Mouse (Mus musculus): ENCODE results near the gene Grb2. TPM values are rescaled to one million over a fixed set of nuclear protein-coding genes. Genes with fewer than 3 reads are reported as not detected.

The Grb2 gene
- polyA plus RNA-seq (2015; fragmentation: Nextera tagmentation; extraction: Ambion mirVana): 83.5 and 85.7 TPM in 2 replicates

- peak; percentile 96; the same call in 1 of the 2 replicates for ATAC-seq (ENCODE audit: insufficient read depth, low FRiP score, low read depth)
- WGBS: under 1% methylated on average over 60 of the region's 91 CpGs
- Histone ChIP-seq H3K4me1 (peaks cover 25% of the 10 kb centered on the region), H3K27ac (peak within 1 kb of the TSS; percentile 94), H3K9ac (peak within 1 kb of the TSS; percentile 100), H3K4me3 (replicated peaks) (peak within 1 kb of the TSS; percentile 99), H3K4me2 (peak within 1 kb of the TSS; percentile 77), H3K9me3 (no peaks in the 10 kb centered on the region), H3K36me3 (no peaks in the 10 kb centered on the region), H3K27me3 (replicated peaks) (no peaks in the 10 kb centered on the region)
Measured at GRCm38 (mm10) chr11:115708209-115708876, at the start of gene Grb2. Gene Grb2 (minus strand): TSS chr11:115708597.

DNA sequence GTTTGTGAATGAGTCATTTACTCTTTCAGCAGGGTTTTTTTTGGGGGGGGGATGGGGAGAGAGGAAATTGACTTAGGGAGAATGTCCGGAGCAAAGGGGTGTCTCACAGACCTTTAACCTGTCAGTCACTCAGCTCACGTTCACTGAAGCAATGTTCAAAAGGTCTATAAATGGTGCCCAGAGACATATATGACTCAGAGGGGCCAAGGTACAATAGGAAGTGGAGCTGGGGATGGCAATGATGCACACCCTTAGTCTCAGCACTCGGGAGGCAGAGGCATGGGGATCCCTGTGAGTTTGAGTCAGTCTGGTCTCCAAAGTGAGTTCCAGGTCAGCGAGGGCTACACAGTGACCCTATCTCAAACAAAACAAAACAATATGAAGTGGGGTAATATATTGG, 45.1 kb upstream of the Grb2 start:
- Histone ChIP-seq H3K36me3 (no peaks in the 10 kb centered on the region), H3K4me3 (replicated peaks) (no peak overlapping the region), H3K27ac (no peak overlapping the region), H3K4me2 (no peak overlapping the region), H3K4me1 (no peaks in the 10 kb centered on the region), H3K27me3 (replicated peaks) (no peaks in the 10 kb centered on the region), H3K9ac (no peak overlapping the region), H3K9me3 (no peaks in the 10 kb centered on the region)
- WGBS: 66% methylated on average over 4 of the region's 4 CpGs
- no peak for ATAC-seq (ENCODE audit: insufficient read depth, low FRiP score, low read depth)

DNA sequence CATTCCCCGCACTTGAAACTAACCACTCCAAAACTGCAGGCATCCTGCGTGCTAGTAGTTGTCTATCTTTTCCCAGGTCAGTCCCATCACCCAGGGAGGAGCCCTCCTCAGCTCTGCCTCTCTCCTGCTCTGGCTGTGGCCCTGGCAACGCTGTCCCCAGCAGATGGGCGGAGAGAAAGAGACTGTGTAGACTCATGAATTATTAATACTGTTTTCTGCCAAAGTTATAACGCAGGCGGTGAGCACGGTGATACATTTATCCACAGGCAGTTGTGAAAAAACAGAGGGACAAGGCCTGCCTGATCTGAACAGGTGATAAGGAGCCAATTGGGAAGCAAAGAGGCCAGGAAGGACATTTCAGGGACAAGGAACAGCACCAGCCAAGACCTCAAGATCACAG, 44.3 kb upstream of the Grb2 start:
- Histone ChIP-seq H3K9me3 (no peaks in the 10 kb centered on the region), H3K4me2 (no peak overlapping the region), H3K4me1 (no peaks in the 10 kb centered on the region), H3K9ac (no peak overlapping the region), H3K4me3 (replicated peaks) (no peak overlapping the region), H3K36me3 (no peaks in the 10 kb centered on the region), H3K27ac (no peak overlapping the region), H3K27me3 (replicated peaks) (no peaks in the 10 kb centered on the region)
- ATAC-seq (ENCODE audit: insufficient read depth, low FRiP score, low read depth): no peak
- WGBS: 78% methylated on average over 7 of the region's 7 CpGs

- Histone ChIP-seq H3K36me3 (no peaks in the 10 kb centered on the region), H3K4me1 (no peaks in the 10 kb centered on the region), H3K27ac (no peak overlapping the region), H3K9ac (no peak overlapping the region), H3K27me3 (replicated peaks) (no peaks in the 10 kb centered on the region), H3K4me3 (replicated peaks) (no peak overlapping the region), H3K4me2 (no peak overlapping the region), H3K9me3 (no peaks in the 10 kb centered on the region)
- 60% methylated on average over 2 of the region's 2 CpGs for WGBS
- no peak for ATAC-seq (ENCODE audit: insufficient read depth, low FRiP score, low read depth)
Measured at GRCm38 (mm10) chr11:115751725-115752124, 43.3 kb upstream of the Grb2 start.

GRCm38 (mm10) chr11:115749834-115750233, 41.4 kb upstream of the Grb2 start:
- ATAC-seq (ENCODE audit: insufficient read depth, low FRiP score, low read depth): no peak
- 83% methylated on average over 5 of the region's 5 CpGs for WGBS
- Histone ChIP-seq H3K9me3 (no peaks in the 10 kb centered on the region), H3K27me3 (replicated peaks) (no peaks in the 10 kb centered on the region), H3K4me3 (replicated peaks) (no peak overlapping the region), H3K4me1 (no peaks in the 10 kb centered on the region), H3K27ac (no peak overlapping the region), H3K36me3 (no peaks in the 10 kb centered on the region), H3K4me2 (no peak overlapping the region), H3K9ac (no peak overlapping the region)

DNA sequence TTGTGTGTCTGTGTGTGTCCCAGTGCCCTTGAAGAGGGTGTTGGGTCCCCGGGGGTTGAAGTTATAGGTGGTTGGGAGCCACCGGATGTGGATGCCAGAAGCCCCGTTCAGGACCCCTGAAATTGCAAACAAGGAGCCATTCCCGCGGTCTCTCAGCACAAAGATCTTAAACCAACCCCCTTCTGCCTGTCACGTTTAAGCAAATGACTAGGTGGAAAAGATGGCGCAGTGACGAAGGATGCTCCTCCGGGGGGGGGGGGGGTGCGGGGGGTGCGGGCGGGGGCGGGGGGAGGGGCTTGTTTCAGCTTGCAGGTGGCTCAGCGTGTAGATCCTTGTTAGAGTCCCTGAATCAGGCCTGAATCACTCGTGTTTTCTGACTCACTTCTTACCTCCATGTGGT, 39.0 kb upstream of the Grb2 start:
- Histone ChIP-seq H3K4me2 (peak overlapping the region; percentile 39), H3K36me3 (no peaks in the 10 kb centered on the region), H3K9me3 (no peaks in the 10 kb centered on the region), H3K4me1 (no peaks in the 10 kb centered on the region), H3K27ac (no peak overlapping the region), H3K9ac (no peak overlapping the region), H3K4me3 (replicated peaks) (no peak overlapping the region), H3K27me3 (replicated peaks) (no peaks in the 10 kb centered on the region)
- ATAC-seq (ENCODE audit: insufficient read depth, low FRiP score, low read depth): no peak
- 2% methylated on average over 15 of the region's 15 CpGs for WGBS

- no peak overlapping the region for H3K9ac ChIP-seq
- 20% methylated on average over 8 of the region's 8 CpGs for WGBS
- no peaks in the 10 kb centered on the region for H3K27me3 ChIP-seq (replicated peaks)
- no peaks in the 10 kb centered on the region for H3K4me1 ChIP-seq
- H3K27ac ChIP-seq: no peak overlapping the region
- H3K4me2 ChIP-seq: peak overlapping the region; percentile 39; the same call in 1 of the 2 replicates
- no peak for ATAC-seq (ENCODE audit: insufficient read depth, low FRiP score, low read depth)
- H3K36me3 ChIP-seq: no peaks in the 10 kb centered on the region
- no peak overlapping the region for H3K4me3 ChIP-seq (replicated peaks)
- no peaks in the 10 kb centered on the region for H3K9me3 ChIP-seq
Measured at GRCm38 (mm10) chr11:115746762-115747161, 38.4 kb upstream of the Grb2 start.

DNA sequence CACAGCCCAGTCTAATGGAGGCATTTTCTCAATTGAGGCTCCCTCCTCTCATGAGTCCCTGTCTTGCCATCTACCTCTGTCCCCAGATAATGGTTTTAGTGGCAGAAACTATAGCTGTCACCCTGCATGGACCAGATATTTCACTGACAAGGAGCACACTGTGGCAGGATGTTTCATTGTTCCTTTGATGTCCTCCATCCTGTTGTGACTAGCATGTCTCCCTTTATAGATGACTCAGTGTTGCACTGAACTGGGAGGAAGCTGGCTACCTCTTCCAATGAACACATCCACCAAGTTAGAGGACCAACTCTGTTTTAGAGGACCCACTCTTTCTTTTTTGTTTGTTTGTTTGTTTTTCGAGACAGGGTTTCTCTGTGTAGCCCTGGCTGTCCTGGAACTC, 37.7 kb upstream of the Grb2 start:
- 61% methylated on average over 1 of the region's 1 CpGs for WGBS
- Histone ChIP-seq H3K4me2 (no peak overlapping the region), H3K27me3 (replicated peaks) (no peaks in the 10 kb centered on the region), H3K4me3 (replicated peaks) (no peak overlapping the region), H3K36me3 (no peaks in the 10 kb centered on the region), H3K9me3 (no peaks in the 10 kb centered on the region), H3K27ac (no peak overlapping the region), H3K4me1 (no peaks in the 10 kb centered on the region), H3K9ac (no peak overlapping the region)
- no peak for ATAC-seq (ENCODE audit: insufficient read depth, low FRiP score, low read depth)

DNA sequence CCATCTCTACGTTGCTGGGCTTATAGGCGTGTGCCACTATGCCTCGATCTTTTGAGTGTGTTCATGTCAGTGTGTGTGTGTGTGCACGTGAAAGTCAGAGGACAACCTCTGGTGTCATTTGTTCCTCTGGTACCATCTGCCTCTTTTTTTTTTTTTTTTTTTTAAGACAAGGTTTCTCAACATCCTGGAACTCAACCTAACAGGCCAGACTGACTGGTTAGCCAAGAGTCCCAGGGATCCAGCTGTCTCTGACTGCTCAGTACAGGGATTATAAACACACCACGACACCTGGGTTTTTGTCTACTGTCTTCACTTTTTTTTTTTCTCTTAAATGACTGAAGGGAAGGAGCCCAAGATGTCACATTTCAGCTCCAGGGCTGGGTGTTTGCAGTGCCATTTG, 36.0 kb upstream of the Grb2 start:
- H3K9me3 ChIP-seq: no peaks in the 10 kb centered on the region
- H3K9ac ChIP-seq: no peak overlapping the region
- 75% methylated on average over 5 of the region's 5 CpGs for WGBS
- no peak overlapping the region for H3K4me3 ChIP-seq (replicated peaks)
- H3K27ac ChIP-seq: no peak overlapping the region
- H3K36me3 ChIP-seq: no peaks in the 10 kb centered on the region
- ATAC-seq (ENCODE audit: insufficient read depth, low FRiP score, low read depth): no peak
- no peaks in the 10 kb centered on the region for H3K27me3 ChIP-seq (replicated peaks)
- no peak overlapping the region for H3K4me2 ChIP-seq
- no peaks in the 10 kb centered on the region for H3K4me1 ChIP-seq

DNA sequence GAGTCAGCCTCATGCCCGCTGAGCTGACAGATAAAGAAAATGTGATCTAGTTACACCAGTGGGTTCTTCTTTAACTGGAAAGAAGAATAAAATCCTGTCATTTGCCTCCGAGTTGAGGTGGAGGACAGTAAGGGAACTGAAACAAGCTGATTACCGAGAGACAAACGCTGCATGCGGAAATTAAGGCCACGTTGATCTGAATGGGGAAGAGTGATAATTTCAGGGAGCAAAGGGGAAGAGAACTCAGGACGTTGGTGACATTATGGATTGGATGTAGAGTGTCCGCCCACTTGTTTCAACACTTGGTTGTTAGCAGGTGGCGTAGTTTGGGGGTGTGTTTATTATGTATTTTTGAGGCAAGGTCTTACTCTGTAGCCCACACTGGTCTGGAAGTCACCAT, 34.5 kb upstream of the Grb2 start:
- Histone ChIP-seq H3K9ac (no peak overlapping the region), H3K36me3 (no peaks in the 10 kb centered on the region), H3K27ac (no peak overlapping the region), H3K9me3 (no peaks in the 10 kb centered on the region), H3K4me3 (replicated peaks) (no peak overlapping the region), H3K27me3 (replicated peaks) (no peaks in the 10 kb centered on the region), H3K4me2 (no peak overlapping the region), H3K4me1 (no peaks in the 10 kb centered on the region)
- WGBS: 76% methylated on average over 9 of the region's 9 CpGs
- ATAC-seq (ENCODE audit: insufficient read depth, low FRiP score, low read depth): no peak

DNA sequence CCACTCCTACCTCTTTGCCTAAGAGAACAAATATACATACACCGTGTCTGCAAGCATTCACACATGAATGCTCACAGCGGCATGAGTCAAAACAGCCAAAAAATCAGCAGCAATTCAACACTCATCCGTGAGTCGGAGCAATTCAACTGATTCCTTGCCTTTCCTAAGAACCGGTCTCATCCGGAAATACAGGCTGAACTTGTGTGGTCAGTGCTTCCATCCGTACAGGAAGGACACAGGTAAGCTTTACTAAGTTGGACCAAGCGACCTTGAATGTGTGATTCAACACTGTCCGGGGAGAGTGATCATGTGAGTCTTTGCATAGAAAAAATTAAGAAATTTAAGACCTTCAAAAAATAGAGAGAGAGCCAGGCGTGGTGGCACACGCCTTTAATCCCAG, 32.7 kb upstream of the Grb2 start:
- Histone ChIP-seq H3K36me3 (no peaks in the 10 kb centered on the region), H3K9ac (no peak overlapping the region), H3K4me2 (no peak overlapping the region), H3K27ac (no peak overlapping the region), H3K4me3 (replicated peaks) (no peak overlapping the region), H3K4me1 (no peaks in the 10 kb centered on the region), H3K9me3 (no peaks in the 10 kb centered on the region), H3K27me3 (replicated peaks) (no peaks in the 10 kb centered on the region)
- WGBS: 78% methylated on average over 11 of the region's 11 CpGs
- ATAC-seq (ENCODE audit: insufficient read depth, low FRiP score, low read depth): no peak

DNA sequence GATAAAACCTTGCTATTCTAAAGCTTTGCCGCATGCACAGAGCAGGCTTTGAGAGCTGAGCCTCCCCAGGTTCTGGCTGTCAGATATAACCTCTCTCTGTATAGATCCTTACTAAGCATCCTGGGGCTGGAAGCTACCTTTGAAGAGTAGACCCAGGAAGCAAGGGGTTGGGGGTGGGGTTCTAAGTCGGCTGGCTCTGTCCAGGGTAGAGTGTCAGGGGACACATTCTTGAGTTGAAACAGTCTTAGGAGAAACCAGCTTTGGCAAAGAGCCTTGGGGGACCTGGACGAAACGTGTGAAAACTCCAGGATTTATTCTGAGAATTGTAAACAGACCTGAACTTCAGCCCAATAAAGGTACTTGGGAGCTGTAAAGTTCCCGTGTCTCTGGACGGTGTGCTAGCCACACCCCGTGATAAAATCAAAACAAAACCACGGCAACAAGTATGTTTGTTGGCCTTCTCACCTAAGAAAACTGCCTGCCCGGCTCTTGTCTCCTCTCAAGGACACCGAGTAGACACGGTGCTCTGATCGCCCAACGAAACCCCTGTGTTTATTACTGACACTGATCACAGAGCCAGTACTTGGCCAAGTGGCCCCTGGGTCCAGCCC, 30.0 kb upstream of the Grb2 start:
- H3K27ac ChIP-seq: no peak overlapping the region
- H3K4me2 ChIP-seq: no peak overlapping the region
- no peak for ATAC-seq (ENCODE audit: insufficient read depth, low FRiP score, low read depth)
- 32% methylated on average over 13 of the region's 13 CpGs for WGBS
- H3K4me3 ChIP-seq (replicated peaks): no peak overlapping the region
- no peaks in the 10 kb centered on the region for H3K27me3 ChIP-seq (replicated peaks)
- H3K36me3 ChIP-seq: no peaks in the 10 kb centered on the region
- no peak overlapping the region for H3K9ac ChIP-seq
- H3K4me1 ChIP-seq: no peaks in the 10 kb centered on the region
- no peaks in the 10 kb centered on the region for H3K9me3 ChIP-seq

Measured in stomach, embryonic 15.5 days (tissue).